Mouse (Mus musculus): Measurements from ENCODE around the gene Ldhd. TPM values are rescaled to one million over a fixed set of nuclear protein-coding genes. Genes with fewer than 3 reads are reported as not detected.

Ldhd gene
- polyA plus RNA-seq, 1 experiment from 2014 or later, result 0.12 TPM

DNA sequence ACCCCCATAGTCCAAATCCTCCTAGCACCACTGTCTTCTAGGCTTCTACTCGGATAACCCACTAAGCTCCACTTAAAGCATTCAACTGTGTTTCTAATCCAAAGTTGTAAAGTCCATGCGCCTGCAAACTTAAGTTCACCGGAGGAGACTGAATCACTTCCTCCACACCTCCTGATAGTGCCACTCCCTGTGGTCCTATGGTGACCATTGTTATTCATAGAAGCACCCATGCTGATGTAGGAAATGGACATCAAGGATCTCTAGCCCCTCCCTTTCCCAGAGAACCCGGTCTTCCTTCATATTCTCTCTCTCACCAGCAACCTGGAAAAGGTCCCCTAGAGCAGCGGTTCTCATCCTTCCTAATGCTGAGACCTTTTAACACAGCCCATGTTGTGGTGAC is 17.0 kb downstream of the Ldhd start:
- Histone ChIP-seq H3K9ac (no peak overlapping the region), H3K9me3 (replicated peaks) (no peaks in the 10 kb centered on the region), H3K27me3 (replicated peaks) (no peaks in the 10 kb centered on the region), H3K36me3 (peaks cover 17% of the 10 kb centered on the region), H3K27ac (no peak overlapping the region), H3K4me1 (no peaks in the 10 kb centered on the region), H3K4me3 (no peak overlapping the region), H3K4me2 (no peak overlapping the region)
- WGBS (ENCODE audit: insufficient replicate concordance), result 73% methylated on average over 5 of the region's 5 CpGs
- no peak for ATAC-seq

- Histone ChIP-seq H3K27me3 (replicated peaks) (no peaks in the 10 kb centered on the region), H3K27ac (no peak overlapping the region), H3K36me3 (peaks cover 17% of the 10 kb centered on the region), H3K9ac (no peak overlapping the region), H3K4me3 (no peak overlapping the region), H3K4me1 (0 out of 2 replicates have a peak, but pooled peaks cover 4% of the 10 kb centered on the region), H3K9me3 (replicated peaks) (no peaks in the 10 kb centered on the region), H3K4me2 (no peak overlapping the region)
- WGBS (ENCODE audit: insufficient replicate concordance), result 73% methylated on average over 7 of the region's 7 CpGs
- ATAC-seq, result no peak
These were observed 22.8 kb downstream of the Ldhd start for GRCm38 (mm10) chr8:111607414-111607813.

- H3K4me3 ChIP-seq, result no peak overlapping the region
- H3K4me1 ChIP-seq, result 0 out of 2 replicates have a peak, but pooled peaks cover 4% of the 10 kb centered on the region
- no peaks in the 10 kb centered on the region for H3K27me3 ChIP-seq (replicated peaks)
- no peak overlapping the region for H3K27ac ChIP-seq
- H3K36me3 ChIP-seq, result peaks cover 17% of the 10 kb centered on the region
- ATAC-seq, result no peak
- H3K9ac ChIP-seq, result no peak overlapping the region
- 82% methylated on average over 9 of the region's 9 CpGs for WGBS (ENCODE audit: insufficient replicate concordance)
- no peak overlapping the region for H3K4me2 ChIP-seq
- no peaks in the 10 kb centered on the region for H3K9me3 ChIP-seq (replicated peaks)
These were observed 23.2 kb downstream of the Ldhd start for GRCm38 (mm10) chr8:111606961-111607360.

DNA sequence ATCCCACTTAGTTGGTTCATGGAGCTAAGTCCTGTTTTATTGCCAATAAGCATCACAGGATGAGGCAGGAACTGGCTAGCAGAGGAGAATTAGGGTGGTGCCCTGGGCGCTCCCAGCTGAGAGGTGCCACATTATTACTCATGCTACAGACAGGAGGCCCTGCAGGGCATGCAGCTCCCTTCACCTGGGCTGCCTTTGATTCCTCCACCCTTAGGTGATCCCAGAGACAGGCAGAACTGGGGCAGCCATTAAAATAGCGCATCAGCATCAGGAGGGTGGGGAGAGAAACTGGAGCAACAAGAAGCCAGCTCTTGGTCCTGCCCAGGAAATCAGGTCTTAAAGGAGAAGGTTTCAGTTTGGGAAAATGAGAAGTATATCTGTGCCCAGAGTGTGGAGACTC is 25.2 kb downstream of the Ldhd start:
- peaks cover 9% of the 10 kb centered on the region for H3K4me1 ChIP-seq
- no peaks in the 10 kb centered on the region for H3K9me3 ChIP-seq (replicated peaks)
- H3K9ac ChIP-seq, result no peak overlapping the region
- H3K27ac ChIP-seq, result no peak overlapping the region
- H3K27me3 ChIP-seq (replicated peaks), result no peaks in the 10 kb centered on the region
- H3K36me3 ChIP-seq, result peaks cover 8% of the 10 kb centered on the region; the same call in 1 of the 2 replicates
- no peak overlapping the region for H3K4me2 ChIP-seq
- 74% methylated on average over 2 of the region's 2 CpGs for WGBS (ENCODE audit: insufficient replicate concordance)
- H3K4me3 ChIP-seq, result no peak overlapping the region
- no peak for ATAC-seq

- no peaks in the 10 kb centered on the region for H3K36me3 ChIP-seq
- H3K27ac ChIP-seq, result no peak overlapping the region
- 91% methylated on average over 4 of the region's 4 CpGs for WGBS (ENCODE audit: insufficient replicate concordance)
- no peak overlapping the region for H3K4me3 ChIP-seq
- peaks cover 28% of the 10 kb centered on the region for H3K4me1 ChIP-seq
- H3K4me2 ChIP-seq, result no peak overlapping the region
- H3K9ac ChIP-seq, result no peak overlapping the region
- H3K9me3 ChIP-seq (replicated peaks), result no peaks in the 10 kb centered on the region
- no peaks in the 10 kb centered on the region for H3K27me3 ChIP-seq (replicated peaks)
- no peak for ATAC-seq
These were observed 28.1 kb downstream of the Ldhd start for GRCm38 (mm10) chr8:111602050-111602449.

GRCm38 (mm10) chr8:111599707-111600444 is 30.3 kb downstream of the Ldhd start:
- Histone ChIP-seq H3K9ac (no peak overlapping the region), H3K4me2 (no peak overlapping the region), H3K4me1 (peaks cover 47% of the 10 kb centered on the region), H3K27me3 (replicated peaks) (no peaks in the 10 kb centered on the region), H3K4me3 (no peak overlapping the region), H3K27ac (no peak overlapping the region), H3K36me3 (no peaks in the 10 kb centered on the region), H3K9me3 (replicated peaks) (no peaks in the 10 kb centered on the region)
- ATAC-seq, result no peak
- WGBS (ENCODE audit: insufficient replicate concordance), result 50% methylated on average over 9 of the region's 9 CpGs

DNA sequence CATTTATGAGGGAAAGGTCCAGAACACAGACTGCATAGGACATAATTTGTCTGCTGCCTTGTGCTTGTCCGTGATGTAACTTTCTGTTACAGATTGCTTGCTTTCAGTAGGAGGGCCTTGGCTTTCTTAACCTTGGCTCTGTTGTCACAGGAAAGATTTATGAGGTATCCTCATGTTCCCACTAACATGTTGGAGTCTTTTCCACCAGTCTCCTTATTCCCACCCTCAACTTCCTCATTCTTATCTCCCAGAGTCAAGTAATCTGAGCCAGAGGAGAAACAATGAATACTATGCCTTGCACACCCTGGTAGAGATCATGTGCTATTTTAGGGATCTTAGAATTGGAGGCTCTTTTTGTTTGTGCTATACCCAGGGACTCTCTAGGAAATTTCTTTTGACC is 32.9 kb downstream of the Ldhd start:
- Histone ChIP-seq H3K27me3 (replicated peaks) (no peaks in the 10 kb centered on the region), H3K36me3 (no peaks in the 10 kb centered on the region), H3K9ac (no peak overlapping the region), H3K4me1 (peaks cover 71% of the 10 kb centered on the region), H3K4me3 (no peak overlapping the region), H3K9me3 (replicated peaks) (no peaks in the 10 kb centered on the region), H3K4me2 (no peak overlapping the region), H3K27ac (peak overlapping the region; percentile 59; the same call in 1 of the 2 replicates)
- WGBS (ENCODE audit: insufficient replicate concordance), result 48% methylated on average over 1 of the region's 1 CpGs
- ATAC-seq, result no peak

- Histone ChIP-seq H3K4me3 (peak overlapping the region; percentile 40), H3K4me1 (peaks cover 78% of the 10 kb centered on the region), H3K9me3 (replicated peaks) (no peaks in the 10 kb centered on the region), H3K27me3 (replicated peaks) (no peaks in the 10 kb centered on the region), H3K9ac (peak overlapping the region; percentile 49; the same call in 1 of the 2 replicates), H3K4me2 (peak overlapping the region; percentile 66), H3K36me3 (no peaks in the 10 kb centered on the region), H3K27ac (peak overlapping the region; percentile 74)
- no peak for ATAC-seq
- WGBS (ENCODE audit: insufficient replicate concordance), result 2% methylated on average over 3 of the region's 3 CpGs
These were observed 33.7 kb downstream of the Ldhd start for GRCm38 (mm10) chr8:111596485-111596821.

- Histone ChIP-seq H3K4me1 (peaks cover 79% of the 10 kb centered on the region), H3K4me3 (peak overlapping the region; percentile 40), H3K9ac (peak overlapping the region; percentile 49), H3K9me3 (replicated peaks) (no peaks in the 10 kb centered on the region), H3K27me3 (replicated peaks) (no peaks in the 10 kb centered on the region), H3K27ac (peak overlapping the region; percentile 74), H3K36me3 (no peaks in the 10 kb centered on the region), H3K4me2 (peak overlapping the region; percentile 66)
- ATAC-seq, result peak; percentile 89
- 10% methylated on average over 15 of the region's 15 CpGs for whole genome bisulfite sequencing (ENCODE audit: insufficient replicate concordance)
These were observed 34.3 kb downstream of the Ldhd start for GRCm38 (mm10) chr8:111595712-111596484.

GRCm38 (mm10) chr8:111594951-111595350 is 35.2 kb downstream of the Ldhd start:
- peak overlapping the region; percentile 22; the same call in 1 of the 2 replicates for H3K27ac ChIP-seq
- 0 out of 2 replicates have a peak overlapping the region, but pooled peaks have one; percentile 40 for H3K4me3 ChIP-seq
- H3K4me2 ChIP-seq, result peak overlapping the region; percentile 66
- H3K27me3 ChIP-seq (replicated peaks), result no peaks in the 10 kb centered on the region
- ATAC-seq, result no peak
- no peak overlapping the region for H3K9ac ChIP-seq
- H3K36me3 ChIP-seq, result no peaks in the 10 kb centered on the region
- no peaks in the 10 kb centered on the region for H3K9me3 ChIP-seq (replicated peaks)
- 73% methylated on average over 2 of the region's 2 CpGs for WGBS (ENCODE audit: insufficient replicate concordance)
- H3K4me1 ChIP-seq, result peaks cover 81% of the 10 kb centered on the region

- Histone ChIP-seq H3K4me1 (peaks cover 82% of the 10 kb centered on the region), H3K27me3 (replicated peaks) (no peaks in the 10 kb centered on the region), H3K9ac (no peak overlapping the region), H3K27ac (no peak overlapping the region), H3K4me3 (no peak overlapping the region), H3K9me3 (replicated peaks) (no peaks in the 10 kb centered on the region), H3K36me3 (no peaks in the 10 kb centered on the region), H3K4me2 (no peak overlapping the region)
- ATAC-seq, result no peak
- 39% methylated on average over 3 of the region's 3 CpGs for WGBS (ENCODE audit: insufficient replicate concordance)
These were observed 35.9 kb downstream of the Ldhd start for GRCm38 (mm10) chr8:111594044-111594840.
